Mouse (Mus musculus): ENCODE data around the gene Cdk5rap3. TPM values are rescaled to one million over a fixed set of nuclear protein-coding genes. Genes with fewer than 3 reads are reported as not detected.
A peak's percentile ranks its signal among the peaks of the same experiment; 100 is the strongest.

Gene Cdk5rap3
- polyA plus RNA-seq, 1 experiment from 2014 or later, result 49.0 TPM

DNA sequence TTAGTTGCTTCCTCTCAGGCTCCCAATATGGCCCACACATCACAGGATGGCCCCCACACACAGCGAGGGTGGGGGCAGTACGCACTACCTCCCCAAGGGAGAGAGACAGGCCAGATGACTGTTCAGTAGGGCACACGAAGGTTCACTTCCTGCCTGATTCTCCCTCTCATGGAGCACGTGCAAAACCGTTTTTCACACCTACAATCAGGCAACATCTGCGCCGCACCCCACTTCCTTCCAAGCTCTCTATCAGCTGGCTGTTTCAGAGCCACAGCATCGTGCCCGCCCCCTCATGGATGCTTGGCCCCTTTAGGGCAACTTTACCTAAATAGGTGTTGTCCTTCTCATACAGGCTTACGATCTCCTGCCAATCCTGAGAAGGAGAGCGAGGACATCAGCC is 3.6 kb downstream of the Cdk5rap3 start:
- peaks cover 34% of the 10 kb centered on the region for H3K4me1 ChIP-seq
- H3K27ac ChIP-seq, result no peak overlapping the region
- H3K4me3 ChIP-seq, result no peak overlapping the region
- H3K9ac ChIP-seq, result no peak overlapping the region
- 0 out of 2 replicates have a peak, but pooled peaks cover 6% of the 10 kb centered on the region for H3K27me3 ChIP-seq (replicated peaks)
- H3K4me2 ChIP-seq, result no peak overlapping the region
- 60% methylated on average over 11 of the region's 11 CpGs for WGBS (ENCODE audit: insufficient replicate concordance)
- H3K9me3 ChIP-seq (replicated peaks), result no peaks in the 10 kb centered on the region
- no peak for ATAC-seq
- peaks cover 49% of the 10 kb centered on the region for H3K36me3 ChIP-seq

DNA sequence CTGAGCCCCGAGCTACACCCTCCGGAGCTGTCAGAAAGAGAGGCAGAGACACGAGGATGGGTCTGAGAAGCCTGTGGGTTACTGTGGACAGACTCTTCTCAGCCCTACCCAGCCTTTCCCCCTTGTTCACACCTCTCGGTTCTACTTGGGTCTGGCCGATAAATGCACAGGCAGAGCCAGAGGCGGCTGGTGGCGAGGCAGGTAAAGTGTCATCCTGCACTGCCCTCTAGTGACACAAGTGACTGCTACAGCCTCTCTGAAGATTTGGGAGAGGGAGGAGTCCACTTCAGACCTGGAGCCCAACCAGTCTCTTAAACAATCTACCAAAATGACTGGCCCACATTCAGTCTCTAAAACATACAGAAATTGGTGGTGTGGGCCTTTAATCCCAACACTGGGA is 6.3 kb downstream of the Cdk5rap3 start:
- H3K9ac ChIP-seq, result no peak overlapping the region
- H3K36me3 ChIP-seq, result peaks cover 58% of the 10 kb centered on the region
- peaks cover 29% of the 10 kb centered on the region for H3K4me1 ChIP-seq
- no peak overlapping the region for H3K4me3 ChIP-seq
- ATAC-seq, result peak; percentile 54
- 30% methylated on average over 7 of the region's 7 CpGs for WGBS (ENCODE audit: insufficient replicate concordance)
- 0 out of 2 replicates have a peak, but pooled peaks cover 6% of the 10 kb centered on the region for H3K27me3 ChIP-seq (replicated peaks)
- H3K9me3 ChIP-seq (replicated peaks), result no peaks in the 10 kb centered on the region
- H3K27ac ChIP-seq, result no peak overlapping the region
- H3K4me2 ChIP-seq, result no peak overlapping the region

DNA sequence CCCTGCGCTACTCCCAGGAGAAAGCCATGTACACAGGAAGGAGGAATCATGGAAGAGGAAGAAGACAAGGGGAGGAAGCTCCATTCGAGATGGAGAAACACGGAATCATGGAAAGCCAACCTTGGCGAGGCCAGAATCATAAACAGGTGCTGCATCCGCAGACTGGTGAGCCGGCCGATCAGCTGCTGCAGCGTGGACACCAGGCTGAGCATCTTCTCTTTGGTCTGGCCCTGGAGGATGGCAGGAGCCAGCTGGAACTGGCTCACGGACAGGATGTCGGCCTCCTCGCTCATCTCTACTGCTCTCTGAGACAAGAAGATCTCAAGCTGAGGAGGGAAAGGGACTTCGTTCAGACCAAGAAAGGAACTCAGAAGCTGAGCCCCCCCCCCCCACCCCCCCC is 7.7 kb downstream of the Cdk5rap3 start:
- 85% methylated on average over 12 of the region's 12 CpGs for WGBS (ENCODE audit: insufficient replicate concordance)
- no peak overlapping the region for H3K9ac ChIP-seq
- peaks cover 24% of the 10 kb centered on the region for H3K4me1 ChIP-seq
- no peak overlapping the region for H3K27ac ChIP-seq
- H3K4me2 ChIP-seq, result no peak overlapping the region
- H3K9me3 ChIP-seq (replicated peaks), result no peaks in the 10 kb centered on the region
- ATAC-seq, result no peak
- 0 out of 2 replicates have a peak, but pooled peaks cover 6% of the 10 kb centered on the region for H3K27me3 ChIP-seq (replicated peaks)
- H3K36me3 ChIP-seq, result peaks cover 58% of the 10 kb centered on the region
- H3K4me3 ChIP-seq, result no peak overlapping the region

DNA sequence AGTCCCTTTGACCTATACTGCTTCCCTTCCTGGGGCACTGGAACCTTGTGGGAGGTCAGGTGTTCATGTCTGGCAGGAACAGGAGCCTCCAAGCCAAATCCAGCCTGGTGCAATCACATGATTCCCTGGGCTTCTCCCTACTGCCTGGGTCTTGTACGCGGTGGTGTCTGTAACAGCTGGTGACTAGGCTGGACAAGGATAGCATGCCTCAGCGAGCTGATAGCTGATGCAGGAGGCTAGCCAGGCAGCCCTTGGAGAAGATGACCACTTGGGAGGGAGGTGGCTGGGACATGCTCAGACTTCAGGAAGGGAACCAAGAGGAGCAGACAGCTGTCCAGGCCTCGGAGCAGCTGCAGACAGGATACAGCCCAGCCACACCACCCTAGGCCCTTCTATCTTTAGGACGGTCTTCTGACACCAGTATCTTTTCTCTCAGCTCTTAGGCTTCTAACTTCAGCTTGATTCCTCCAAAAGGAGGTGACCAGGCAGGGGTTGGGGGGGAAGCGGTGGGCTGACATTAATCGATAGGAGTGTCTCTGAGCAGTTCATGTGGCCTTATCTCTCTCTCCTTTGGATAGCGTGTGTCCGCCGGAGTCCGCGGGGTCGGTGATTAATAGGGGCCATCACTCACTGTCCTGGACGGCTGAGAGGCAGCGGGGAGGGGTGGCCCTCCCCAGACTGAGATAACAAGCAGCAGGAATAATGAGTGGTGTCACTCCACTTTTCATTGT is 9.7 kb downstream of the Cdk5rap3 start:
- H3K4me3 ChIP-seq, result no peak overlapping the region
- H3K36me3 ChIP-seq, result peaks cover 44% of the 10 kb centered on the region
- ATAC-seq, result no peak
- 0 out of 2 replicates have a peak overlapping the region, but pooled peaks have one; percentile 17 for H3K4me2 ChIP-seq
- H3K27me3 ChIP-seq (replicated peaks), result peaks cover 17% of the 10 kb centered on the region
- H3K27ac ChIP-seq, result peak overlapping the region; percentile 21; the same call in 1 of the 2 replicates
- no peaks in the 10 kb centered on the region for H3K9me3 ChIP-seq (replicated peaks)
- 28% methylated on average over 15 of the region's 15 CpGs for WGBS (ENCODE audit: insufficient replicate concordance)
- H3K9ac ChIP-seq, result no peak overlapping the region
- H3K4me1 ChIP-seq, result peaks cover 27% of the 10 kb centered on the region

DNA sequence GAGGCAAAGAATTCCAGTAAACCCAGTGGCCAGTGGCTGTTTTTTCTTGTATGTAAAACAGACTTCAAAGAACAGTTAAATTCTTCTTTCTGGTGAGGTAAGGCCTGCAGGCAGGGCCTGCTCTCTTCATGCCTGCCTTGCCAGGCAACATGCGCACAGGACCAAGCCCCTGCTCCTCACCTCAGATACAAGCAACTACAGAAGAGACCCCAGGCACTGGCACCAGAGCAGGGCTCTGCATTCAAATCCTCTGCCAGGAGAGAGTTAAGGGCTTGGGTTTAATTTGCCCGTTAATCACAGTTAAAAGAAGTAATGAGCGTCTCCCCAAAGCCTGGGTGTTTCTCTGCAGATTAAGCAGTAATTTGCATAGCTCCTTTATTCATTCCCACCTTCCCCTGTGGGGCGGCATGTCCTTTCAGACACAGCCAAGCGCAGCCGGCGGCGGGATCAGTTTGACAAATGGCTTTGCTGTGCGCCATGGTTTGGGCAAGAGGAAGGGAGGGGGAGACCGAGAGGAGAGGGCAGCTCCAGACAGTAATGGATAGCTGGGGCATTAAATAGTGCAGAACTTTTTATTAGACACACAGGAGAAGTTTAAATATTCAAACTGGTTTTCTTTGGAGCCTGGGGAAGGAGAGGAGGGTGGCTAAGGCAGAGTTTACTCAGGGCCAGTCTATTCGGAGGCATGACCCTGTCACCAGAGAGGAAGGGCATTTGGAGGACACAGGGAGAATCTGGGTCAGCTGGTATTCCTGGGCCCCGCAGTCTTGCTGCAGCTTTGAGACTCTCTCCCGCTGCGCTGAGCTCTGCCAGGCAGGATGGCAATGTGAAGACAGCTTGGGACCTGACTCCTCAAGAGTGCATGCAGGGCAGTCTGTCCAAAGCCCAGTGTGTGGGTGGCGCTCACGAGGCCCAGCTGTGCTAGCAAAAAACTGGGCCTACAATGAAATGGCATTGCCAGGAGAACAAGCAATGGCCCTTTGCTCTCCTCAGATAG is 13.4 kb downstream of the Cdk5rap3 start:
- H3K27me3 ChIP-seq (replicated peaks), result peaks cover 12% of the 10 kb centered on the region
- H3K4me1 ChIP-seq, result peaks cover 26% of the 10 kb centered on the region
- no peak overlapping the region for H3K4me2 ChIP-seq
- ATAC-seq, result no peak
- WGBS (ENCODE audit: insufficient replicate concordance), result 46% methylated on average over 16 of the region's 16 CpGs
- no peaks in the 10 kb centered on the region for H3K9me3 ChIP-seq (replicated peaks)
- peaks cover 12% of the 10 kb centered on the region for H3K36me3 ChIP-seq
- H3K9ac ChIP-seq, result no peak overlapping the region
- no peak overlapping the region for H3K27ac ChIP-seq
- H3K4me3 ChIP-seq, result no peak overlapping the region

DNA sequence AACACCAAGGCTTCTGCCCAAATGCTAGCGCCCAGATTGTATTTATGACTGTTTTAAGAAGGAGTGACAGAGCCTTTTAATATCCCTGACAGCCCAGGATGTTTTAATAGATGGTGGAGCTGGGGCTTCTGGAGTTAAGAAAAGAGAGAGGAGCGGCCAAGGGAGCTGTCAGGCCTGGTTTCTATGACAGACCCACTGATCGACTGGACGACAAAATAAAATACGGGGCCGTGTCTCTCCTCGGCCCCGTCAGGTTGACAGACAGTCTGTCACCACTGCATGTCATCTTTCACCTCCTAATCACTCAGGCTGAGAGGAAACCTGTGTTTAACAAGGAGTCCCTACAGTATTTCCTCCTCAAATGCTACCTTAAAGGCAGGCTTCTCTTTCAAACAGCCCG is 15.0 kb downstream of the Cdk5rap3 start:
- 68% methylated on average over 9 of the region's 9 CpGs for WGBS (ENCODE audit: insufficient replicate concordance)
- Histone ChIP-seq H3K27me3 (replicated peaks) (peaks cover 12% of the 10 kb centered on the region), H3K4me1 (peaks cover 10% of the 10 kb centered on the region), H3K36me3 (0 out of 2 replicates have a peak, but pooled peaks cover 3% of the 10 kb centered on the region), H3K9me3 (replicated peaks) (no peaks in the 10 kb centered on the region), H3K4me3 (no peak overlapping the region), H3K4me2 (no peak overlapping the region), H3K9ac (no peak overlapping the region), H3K27ac (no peak overlapping the region)
- ATAC-seq, result no peak

DNA sequence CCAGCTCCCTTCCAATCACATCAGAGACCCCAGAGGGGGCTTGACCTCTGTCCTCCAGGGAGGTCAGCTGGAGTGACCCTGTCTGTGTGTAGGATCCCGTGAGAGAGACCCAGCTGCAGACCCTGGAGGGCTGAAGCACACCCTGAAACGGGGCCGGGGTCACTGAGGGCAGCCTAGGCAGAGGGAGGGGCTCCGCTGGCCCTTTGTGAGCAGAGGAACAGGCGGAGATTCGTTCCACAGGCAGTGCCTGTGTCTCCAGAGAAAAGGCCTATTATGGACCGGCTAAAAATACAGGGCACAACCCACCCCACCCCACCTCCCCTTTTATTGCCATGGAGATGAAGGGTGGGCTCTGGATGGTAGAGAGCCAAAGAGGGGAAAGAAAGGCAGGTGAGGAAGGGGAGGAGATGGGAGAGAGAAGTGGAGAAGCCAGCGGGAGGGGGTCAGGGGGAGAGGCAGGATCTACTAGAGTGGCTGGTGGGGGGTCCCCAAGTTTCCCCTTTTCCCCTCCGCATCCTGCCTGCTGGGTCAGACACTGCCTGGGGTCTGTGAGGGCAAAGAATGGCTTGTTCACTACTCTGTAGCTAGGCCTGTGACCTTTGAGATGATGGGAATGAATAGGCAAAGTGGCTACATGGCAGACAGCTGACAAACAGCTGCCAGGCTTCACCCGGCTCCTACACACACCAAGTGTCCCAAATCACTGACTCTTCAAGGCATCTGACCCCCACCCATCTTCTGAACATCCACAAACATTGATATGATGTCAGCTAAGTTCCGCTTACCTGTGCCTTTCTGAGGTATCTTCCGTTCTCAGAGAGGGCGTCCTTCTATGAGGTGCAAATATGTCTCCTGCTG is 16.6 kb downstream of the Cdk5rap3 start:
- Histone ChIP-seq H3K4me2 (no peak overlapping the region), H3K4me3 (no peak overlapping the region), H3K9ac (no peak overlapping the region), H3K27me3 (replicated peaks) (peaks cover 12% of the 10 kb centered on the region), H3K36me3 (no peaks in the 10 kb centered on the region), H3K9me3 (replicated peaks) (no peaks in the 10 kb centered on the region), H3K4me1 (peaks cover 8% of the 10 kb centered on the region; the same call in 1 of the 2 replicates), H3K27ac (no peak overlapping the region)
- 49% methylated on average over 13 of the region's 13 CpGs for WGBS (ENCODE audit: insufficient replicate concordance)
- ATAC-seq, result no peak

DNA sequence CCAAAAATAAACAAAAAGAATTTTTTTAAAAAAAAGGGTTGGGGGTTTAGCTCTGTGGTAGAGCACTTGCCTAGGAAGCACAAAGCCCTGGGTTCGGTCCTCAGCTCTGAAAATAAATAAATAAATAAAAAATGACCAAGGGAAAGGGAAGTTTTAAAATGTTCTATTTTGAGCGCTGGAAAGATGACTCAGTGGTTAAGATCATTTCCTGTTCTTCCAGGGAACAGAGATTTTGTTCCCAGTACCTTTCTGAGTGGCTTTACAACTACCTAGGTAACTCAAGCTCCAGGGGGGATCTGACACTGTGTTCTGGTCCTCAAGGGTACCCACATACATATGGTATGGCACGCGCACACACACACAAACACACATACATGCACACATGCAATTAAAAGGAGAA is 20.4 kb downstream of the Cdk5rap3 start:
- Histone ChIP-seq H3K4me3 (no peak overlapping the region), H3K4me1 (0 out of 2 replicates have a peak, but pooled peaks cover 3% of the 10 kb centered on the region), H3K9me3 (replicated peaks) (no peaks in the 10 kb centered on the region), H3K27me3 (replicated peaks) (peaks cover 8% of the 10 kb centered on the region; the same call in 1 of the 2 replicates), H3K9ac (no peak overlapping the region), H3K27ac (no peak overlapping the region), H3K4me2 (no peak overlapping the region), H3K36me3 (no peaks in the 10 kb centered on the region)
- 51% methylated on average over 4 of the region's 4 CpGs for WGBS (ENCODE audit: insufficient replicate concordance)
- no peak for ATAC-seq

DNA sequence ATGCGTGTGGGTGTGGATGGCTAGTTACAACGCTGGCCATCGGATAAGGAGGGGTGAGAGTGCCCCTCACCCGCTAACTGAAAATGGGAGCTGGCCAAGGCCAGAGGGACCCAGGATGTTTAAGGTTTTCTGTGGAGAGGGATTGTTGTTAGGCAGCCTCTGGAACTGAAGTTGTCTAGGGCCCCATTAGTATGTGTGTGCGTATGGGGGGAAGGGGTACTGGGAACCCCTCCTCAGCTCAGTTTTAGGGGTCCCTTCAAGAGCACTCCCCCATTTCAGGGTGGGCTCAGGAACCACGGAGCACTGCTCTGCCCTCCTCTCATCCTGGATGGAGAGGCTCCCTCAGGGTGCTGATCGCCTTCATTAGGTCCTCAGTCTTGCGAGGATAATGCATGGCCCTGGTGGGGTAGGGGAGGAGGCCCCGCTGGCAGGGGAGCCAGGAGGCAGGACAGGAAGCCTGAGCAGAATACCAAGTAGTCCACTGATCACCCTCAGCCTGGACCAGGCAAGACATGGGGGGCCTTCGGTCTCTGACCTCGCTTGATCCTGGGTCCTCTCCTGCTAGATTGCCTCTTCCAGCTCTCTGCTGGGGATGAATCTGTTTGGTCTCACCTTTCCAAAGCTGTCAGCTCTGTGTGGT is 23.0 kb downstream of the Cdk5rap3 start:
- ATAC-seq, result no peak
- WGBS (ENCODE audit: insufficient replicate concordance), result 56% methylated on average over 11 of the region's 11 CpGs

DNA sequence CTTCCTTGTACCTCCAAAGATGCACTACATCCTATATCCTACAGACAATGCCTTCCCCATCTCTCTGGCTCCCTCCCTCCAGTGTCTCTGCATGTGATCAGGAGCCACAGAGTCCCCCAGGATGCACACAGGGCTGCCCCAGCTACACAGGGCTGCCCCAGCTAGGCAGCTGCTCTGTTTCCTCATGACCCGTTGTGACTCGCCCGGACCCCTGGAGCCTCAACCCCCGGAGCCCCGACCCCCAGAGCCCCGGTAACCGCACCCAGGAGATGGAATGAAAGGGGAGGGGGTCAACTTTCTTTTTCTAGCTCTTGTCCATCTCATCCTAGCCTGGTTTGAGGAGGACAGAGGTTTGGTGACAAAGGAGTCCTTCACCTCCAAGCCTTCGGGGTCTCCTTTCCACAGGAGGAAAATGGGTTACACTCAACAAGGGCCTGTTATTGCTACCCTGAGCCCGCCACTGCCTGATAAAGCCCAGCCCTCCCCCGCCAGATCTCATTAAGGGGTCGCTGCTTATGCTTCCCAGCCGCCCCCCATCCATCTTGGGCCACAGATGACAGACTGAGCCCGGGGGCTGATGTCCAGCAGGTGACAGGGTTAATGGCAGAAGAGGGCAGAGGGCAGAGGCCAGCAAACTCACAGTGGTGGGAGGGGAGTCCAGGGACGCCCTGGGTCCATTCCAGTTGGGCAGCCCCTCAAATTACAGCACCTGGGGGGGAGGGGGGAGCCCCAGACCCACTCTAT is 24.3 kb downstream of the Cdk5rap3 start:
- no peaks in the 10 kb centered on the region for H3K9me3 ChIP-seq (replicated peaks)
- no peak for ATAC-seq
- WGBS (ENCODE audit: insufficient replicate concordance), result 63% methylated on average over 14 of the region's 14 CpGs
- no peak overlapping the region for H3K4me2 ChIP-seq
- no peak overlapping the region for H3K4me3 ChIP-seq
- H3K27me3 ChIP-seq (replicated peaks), result 0 out of 2 replicates have a peak, but pooled peaks cover 14% of the 10 kb centered on the region
- no peaks in the 10 kb centered on the region for H3K36me3 ChIP-seq
- 0 out of 2 replicates have a peak, but pooled peaks cover 3% of the 10 kb centered on the region for H3K4me1 ChIP-seq
- H3K27ac ChIP-seq, result no peak overlapping the region
- no peak overlapping the region for H3K9ac ChIP-seq

More for the DNA sequence above, 23.0 kb downstream of the Cdk5rap3 start:
- Histone ChIP-seq H3K27me3 (replicated peaks) (0 out of 2 replicates have a peak, but pooled peaks cover 8% of the 10 kb centered on the region), H3K27ac (no peak overlapping the region), H3K9me3 (replicated peaks) (no peaks in the 10 kb centered on the region), H3K4me1 (0 out of 2 replicates have a peak, but pooled peaks cover 3% of the 10 kb centered on the region), H3K36me3 (no peaks in the 10 kb centered on the region), H3K4me2 (no peak overlapping the region), H3K9ac (no peak overlapping the region), H3K4me3 (no peak overlapping the region)

Data from liver, embryonic 12.5 days (tissue).